Mouse (Mus musculus): ENCODE measurements around the gene Ptges2. TPM values are rescaled to one million over a fixed set of nuclear protein-coding genes. Genes with fewer than 3 reads are reported as not detected.
"Not testable (repeated sequence)": the region's sequence is repeated elsewhere in the genome, so short reads cannot be mapped to it uniquely, and the experiment has no call there.

The Ptges2 gene
- polyA plus RNA-seq, 1 experiment from 2014 or later: 49.4 TPM

DNA sequence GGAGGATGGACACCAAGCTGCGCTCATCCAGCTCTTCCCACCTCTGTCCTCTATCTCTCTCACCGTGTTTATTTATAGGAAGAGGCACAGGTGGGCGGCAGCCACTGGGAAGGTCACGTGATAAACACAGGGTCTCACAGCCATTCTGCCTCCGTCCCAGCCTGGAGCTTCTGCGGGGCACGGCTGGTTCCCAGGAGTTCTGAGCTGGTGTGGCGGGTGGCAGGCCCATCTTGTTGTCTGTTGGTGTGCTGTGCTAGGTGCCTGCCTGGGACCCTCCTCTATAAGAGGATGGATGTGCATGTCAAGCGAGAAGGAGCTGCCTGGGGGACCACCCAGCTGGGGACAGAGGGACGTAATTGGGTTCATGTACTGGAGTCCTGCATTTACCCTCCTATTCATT, 37.3 kb upstream of the Ptges2 start:
- Histone ChIP-seq H3K9me3 (ENCODE audit: control insufficient read depth) (no peaks in the 10 kb centered on the region), H3K4me3 (ENCODE audit: low read depth, low read length) (no peak overlapping the region), H3K4me1 (replicated peaks; ENCODE audit: control insufficient read depth, insufficient read depth, low read length) (peaks cover 8% of the 10 kb centered on the region), H3K27ac (ENCODE audit: low read depth, low read length) (no peak overlapping the region), H3K9ac (ENCODE audit: low read depth, low read length) (no peak overlapping the region), H3K36me3 (ENCODE audit: control insufficient read depth, insufficient read depth) (no peaks in the 10 kb centered on the region), H3K27me3 (replicated peaks; ENCODE audit: control insufficient read depth, insufficient read depth, low read length) (no peaks in the 10 kb centered on the region), H3K4me2 (replicated peaks; ENCODE audit: low read depth) (no peak overlapping the region)
- TF ChIP-seq CTCF (IDR thresholded peaks at IDR 0.05; ENCODE audit: low read depth): no peak
- ATAC-seq: no peak
- 70% methylated on average over 10 of the region's 10 CpGs for WGBS

DNA sequence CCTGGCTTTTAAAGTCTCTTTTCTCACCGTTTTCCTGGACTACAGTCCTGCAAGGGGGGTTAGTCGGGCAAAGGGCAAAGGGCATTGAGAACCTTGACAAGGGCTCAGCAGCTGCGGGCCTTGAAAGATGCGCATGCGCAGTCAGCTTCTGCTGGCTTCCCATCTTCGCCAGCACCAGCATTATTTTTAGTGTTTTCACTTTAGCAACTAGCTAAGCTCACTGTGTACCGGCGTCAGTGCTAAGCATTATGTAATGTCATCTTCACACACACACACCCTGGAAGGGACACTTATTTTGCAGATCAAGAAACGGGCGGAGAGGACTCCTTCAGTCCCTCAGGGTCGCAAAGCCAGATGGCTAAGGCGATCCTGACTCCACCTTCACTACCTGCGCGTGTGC, 35.0 kb upstream of the Ptges2 start:
- 0 out of 2 replicates have a peak, but pooled peaks cover 3% of the 10 kb centered on the region for H3K4me1 ChIP-seq (replicated peaks; ENCODE audit: control insufficient read depth, insufficient read depth, low read length)
- peak overlapping the region; percentile 88 for H3K4me2 ChIP-seq (replicated peaks; ENCODE audit: low read depth)
- peak overlapping the region; percentile 45 for H3K4me3 ChIP-seq (ENCODE audit: low read depth, low read length)
- H3K27me3 ChIP-seq (replicated peaks; ENCODE audit: control insufficient read depth, insufficient read depth, low read length): no peaks in the 10 kb centered on the region
- peak overlapping the region; percentile 93 for H3K27ac ChIP-seq (ENCODE audit: low read depth, low read length)
- WGBS: 3% methylated on average over 14 of the region's 14 CpGs
- no peak overlapping the region for H3K9ac ChIP-seq (ENCODE audit: low read depth, low read length)
- ATAC-seq: peak; percentile 35
- no peaks in the 10 kb centered on the region for H3K9me3 ChIP-seq (ENCODE audit: control insufficient read depth)
- 0 out of 2 replicates have a peak, but pooled peaks cover 5% of the 10 kb centered on the region for H3K36me3 ChIP-seq (ENCODE audit: control insufficient read depth, insufficient read depth)
- TF ChIP-seq CTCF (IDR thresholded peaks at IDR 0.05; ENCODE audit: low read depth): no peak

DNA sequence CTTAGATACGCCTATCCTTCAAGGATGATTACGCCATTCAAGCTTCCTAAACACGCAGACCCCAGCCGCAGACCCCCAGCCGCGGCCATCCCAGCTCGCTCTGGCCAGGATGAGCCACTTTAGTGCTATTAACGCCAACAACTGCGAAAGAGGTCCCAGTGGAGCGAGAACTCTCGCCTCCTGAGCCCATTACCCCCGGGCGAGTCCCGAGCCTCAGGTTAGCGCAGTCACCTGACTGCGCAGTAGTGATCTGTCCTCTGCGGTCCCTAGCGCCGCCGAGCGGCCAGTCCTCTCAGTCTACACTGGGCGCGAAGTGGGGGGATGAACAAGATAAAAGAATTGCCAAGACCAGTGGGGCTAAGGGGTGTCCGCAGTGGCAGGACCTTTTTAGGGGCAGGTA, 34.3 kb upstream of the Ptges2 start:
- H3K4me3 ChIP-seq (ENCODE audit: low read depth, low read length): peak overlapping the region; percentile 45
- WGBS: 2% methylated on average over 24 of the region's 24 CpGs
- H3K27me3 ChIP-seq (replicated peaks; ENCODE audit: control insufficient read depth, insufficient read depth, low read length): no peaks in the 10 kb centered on the region
- no peaks in the 10 kb centered on the region for H3K9me3 ChIP-seq (ENCODE audit: control insufficient read depth)
- H3K36me3 ChIP-seq (ENCODE audit: control insufficient read depth, insufficient read depth): peaks cover 10% of the 10 kb centered on the region; the same call in 1 of the 2 replicates
- peak overlapping the region; percentile 88 for H3K4me2 ChIP-seq (replicated peaks; ENCODE audit: low read depth)
- peak overlapping the region; percentile 40; the same call in 1 of the 2 replicates for H3K9ac ChIP-seq (ENCODE audit: low read depth, low read length)
- ATAC-seq: peak; percentile 63
- peak overlapping the region; percentile 93 for H3K27ac ChIP-seq (ENCODE audit: low read depth, low read length)
- 0 out of 2 replicates have a peak, but pooled peaks cover 3% of the 10 kb centered on the region for H3K4me1 ChIP-seq (replicated peaks; ENCODE audit: control insufficient read depth, insufficient read depth, low read length)
- peak; percentile 92 for TF ChIP-seq CTCF (IDR thresholded peaks at IDR 0.05; ENCODE audit: low read depth)

DNA sequence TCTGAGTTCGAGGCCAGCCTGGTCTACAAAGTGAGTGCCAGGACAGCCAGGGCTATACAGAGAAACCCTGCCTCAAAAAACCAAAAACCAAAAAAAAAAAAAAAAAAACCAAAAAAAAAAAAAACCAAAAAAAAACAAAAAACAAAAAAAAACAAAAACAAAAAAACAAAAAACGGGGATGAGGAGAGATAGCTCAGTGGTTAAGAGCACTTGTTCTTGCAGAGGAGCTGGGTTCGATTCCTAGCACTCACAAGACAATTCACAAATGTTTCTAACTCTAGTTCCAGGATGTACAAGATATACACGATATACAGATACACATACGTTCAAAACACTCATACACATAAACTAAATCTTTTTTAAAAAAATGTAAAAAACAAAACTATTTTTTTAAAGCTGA, 33.4 kb upstream of the Ptges2 start:
- H3K27me3 ChIP-seq (replicated peaks; ENCODE audit: control insufficient read depth, insufficient read depth, low read length); H3K9me3 ChIP-seq (ENCODE audit: control insufficient read depth); ATAC-seq; H3K4me1 ChIP-seq (replicated peaks; ENCODE audit: control insufficient read depth, insufficient read depth, low read length): not testable (repeated sequence)
- Histone ChIP-seq H3K36me3 (ENCODE audit: control insufficient read depth, insufficient read depth) (peaks cover 19% of the 10 kb centered on the region), H3K4me2 (replicated peaks; ENCODE audit: low read depth) (peak overlapping the region; percentile 88), H3K4me3 (ENCODE audit: low read depth, low read length) (peak overlapping the region; percentile 67), H3K9ac (ENCODE audit: low read depth, low read length) (peak overlapping the region; percentile 80), H3K27ac (ENCODE audit: low read depth, low read length) (peak overlapping the region; percentile 89)
- 30% methylated on average over 5 of the region's 5 CpGs for WGBS

DNA sequence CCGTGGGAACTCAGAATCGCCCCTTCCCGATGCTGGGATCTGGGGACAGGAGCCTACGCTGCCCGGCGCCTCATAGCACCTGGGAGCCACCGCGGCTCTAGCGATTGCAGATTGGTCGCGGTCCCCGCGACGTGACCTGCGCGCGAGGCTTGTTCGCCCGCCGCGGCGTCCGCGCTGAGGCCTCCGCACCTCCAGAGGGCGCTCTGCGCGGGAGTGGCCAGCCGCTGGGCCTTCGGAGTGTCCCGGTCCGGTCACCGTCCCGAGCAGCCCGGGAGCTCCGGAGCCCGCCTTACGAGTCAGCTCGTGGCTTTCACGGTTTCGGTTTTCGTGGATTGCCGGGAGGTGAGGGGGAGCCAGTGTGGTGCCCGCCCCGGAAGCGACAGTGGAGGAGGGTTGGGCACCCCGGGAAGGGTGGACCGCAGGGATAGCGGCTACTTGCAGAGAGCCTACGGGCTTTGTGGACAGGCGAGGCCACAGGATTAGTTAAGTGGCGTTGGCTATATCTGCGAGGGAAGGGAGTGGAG, 32.8 kb upstream of the Ptges2 start:
- peak overlapping the region; percentile 80 for H3K9ac ChIP-seq (ENCODE audit: low read depth, low read length)
- peaks cover 25% of the 10 kb centered on the region for H3K36me3 ChIP-seq (ENCODE audit: control insufficient read depth, insufficient read depth)
- 0 out of 2 replicates have a peak, but pooled peaks cover 3% of the 10 kb centered on the region for H3K4me1 ChIP-seq (replicated peaks; ENCODE audit: control insufficient read depth, insufficient read depth, low read length)
- peak overlapping the region; percentile 88 for H3K4me2 ChIP-seq (replicated peaks; ENCODE audit: low read depth)
- ATAC-seq: peak; percentile 85
- no peaks in the 10 kb centered on the region for H3K27me3 ChIP-seq (replicated peaks; ENCODE audit: control insufficient read depth, insufficient read depth, low read length)
- H3K4me3 ChIP-seq (ENCODE audit: low read depth, low read length): peak overlapping the region; percentile 67
- no peaks in the 10 kb centered on the region for H3K9me3 ChIP-seq (ENCODE audit: control insufficient read depth)
- WGBS: under 1% methylated on average over 45 of the region's 53 CpGs
- peak; percentile 98 for TF ChIP-seq CTCF (IDR thresholded peaks at IDR 0.05; ENCODE audit: low read depth)
- H3K27ac ChIP-seq (ENCODE audit: low read depth, low read length): peak overlapping the region; percentile 89

DNA sequence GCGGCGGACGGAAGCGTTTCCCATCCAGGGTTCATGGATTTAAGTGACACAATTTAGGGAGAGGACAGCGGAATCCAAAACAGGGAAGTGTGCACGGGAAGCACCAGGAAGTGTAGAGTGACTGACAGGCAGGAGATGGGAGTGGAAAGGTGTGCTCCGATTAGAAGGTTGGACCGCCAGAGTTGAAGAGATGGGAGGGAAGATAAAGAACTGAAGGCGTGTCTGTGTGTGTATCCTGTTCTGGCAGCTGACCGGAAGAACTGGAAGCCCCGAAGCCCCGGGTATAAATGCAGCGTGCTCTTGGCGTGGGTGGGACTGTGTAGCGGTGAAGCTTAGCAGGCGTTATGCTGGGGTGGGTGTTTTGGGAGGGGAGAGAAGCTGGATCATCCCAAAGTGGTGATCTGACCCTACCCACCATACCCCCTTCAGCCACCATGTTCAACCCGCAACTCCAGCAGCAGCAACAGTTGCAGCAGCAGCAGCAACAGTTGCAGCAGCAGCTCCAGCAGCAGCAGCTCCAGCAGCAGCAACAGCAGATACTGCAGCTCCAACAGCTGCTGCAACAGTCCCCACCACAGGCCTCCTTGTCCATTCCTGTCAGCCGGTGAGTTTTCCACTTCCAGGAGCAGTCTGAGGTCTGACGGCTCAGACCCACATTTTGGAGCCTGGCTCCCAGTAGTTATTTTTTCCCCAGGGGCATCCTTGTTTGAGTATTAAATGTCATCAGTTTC, 32.2 kb upstream of the Ptges2 start:
- Histone ChIP-seq H3K4me3 (ENCODE audit: low read depth, low read length) (peak overlapping the region; percentile 67), H3K9ac (ENCODE audit: low read depth, low read length) (peak overlapping the region; percentile 80), H3K27ac (ENCODE audit: low read depth, low read length) (peak overlapping the region; percentile 89), H3K9me3 (ENCODE audit: control insufficient read depth) (no peaks in the 10 kb centered on the region), H3K36me3 (ENCODE audit: control insufficient read depth, insufficient read depth) (peaks cover 29% of the 10 kb centered on the region), H3K4me2 (replicated peaks; ENCODE audit: low read depth) (peak overlapping the region; percentile 88), H3K27me3 (replicated peaks; ENCODE audit: control insufficient read depth, insufficient read depth, low read length) (no peaks in the 10 kb centered on the region), H3K4me1 (replicated peaks; ENCODE audit: control insufficient read depth, insufficient read depth, low read length) (0 out of 2 replicates have a peak, but pooled peaks cover 3% of the 10 kb centered on the region)
- peak; percentile 46 for ATAC-seq
- WGBS: 5% methylated on average over 19 of the region's 19 CpGs
- no peak for TF ChIP-seq CTCF (IDR thresholded peaks at IDR 0.05; ENCODE audit: low read depth)

Measured in intestine, postnatal 0 days (tissue).